Mouse (Mus musculus) cerebellum, postnatal 10 days (tissue): ENCODE measurements around the gene Tigar.

ENCODE experiments used
- DNase-seq, 2 experiments: peaks; one replicate each; pipeline ENCODE4 v3.0.0; 2021; ENCODE audit warnings: mixed read lengths in 2 of 2

Gene Tigar

GRCm38 (mm10) chr6:127079867-127080731 is 29.3 kb downstream of the Tigar start:
- peak; percentile 86 to 87 for DNase-seq

- DNase-seq = no peak
Measured at GRCm38 (mm10) chr6:127072817-127073216, 36.5 kb downstream of the Tigar start, which contains the start of gene Fgf23. Gene Fgf23 (plus strand): TSS chr6:127072902.

- no peak for DNase-seq
Measured at GRCm38 (mm10) chr6:127064815-127065214, 44.5 kb downstream of the Tigar start.

GRCm38 (mm10) chr6:127063915-127064314 is 45.4 kb downstream of the Tigar start:
- DNase-seq = no peak

- no peak for DNase-seq
Measured at GRCm38 (mm10) chr6:127059975-127060374, 49.4 kb downstream of the Tigar start.

GRCm38 (mm10) chr6:127056990-127057588 is 52.3 kb downstream of the Tigar start:
- DNase-seq = no peak

- DNase-seq = no peak
Measured at GRCm38 (mm10) chr6:127050847-127051246, 58.5 kb downstream of the Tigar start.

GRCm38 (mm10) chr6:127044909-127045308 is 64.4 kb downstream of the Tigar start:
- peak; percentile 52 to 72 for DNase-seq
